Mouse (Mus musculus) C2C12 (cell line): ENCODE results near the gene Zfp462. TPM values are rescaled to one million over a fixed set of nuclear protein-coding genes. Genes with fewer than 3 reads are reported as not detected.
"Not testable (repeated sequence)": the region's sequence is repeated elsewhere in the genome, so short reads cannot be mapped to it uniquely, and the experiment has no call there.

Source experiments
- H3K27me3 ChIP-seq: one replicate; pipeline ENCODE4 v1.6.1; 2011; ENCODE audit not compliant: control insufficient read depth, insufficient read depth, insufficient read length
- H3K36me3 ChIP-seq: one replicate; pipeline ENCODE4 v1.6.1; 2011; ENCODE audit not compliant: control insufficient read depth, insufficient read depth
- H3K4me3 ChIP-seq: one replicate; pipeline ENCODE4 v1.5.1; 2011; ENCODE audit warnings: mild to moderate bottlenecking, control low read depth; ENCODE audit not compliant: poor library complexity, insufficient read depth, severe bottlenecking
- H3K79me2 ChIP-seq: one replicate; pipeline ENCODE4 v1.6.1; 2011; ENCODE audit not compliant: control insufficient read depth, insufficient read depth
- H3K79me3 ChIP-seq: one replicate; pipeline ENCODE4 v1.6.1; 2011; ENCODE audit warnings: low read depth, control low read depth
- H3ac ChIP-seq: one replicate; pipeline ENCODE3; 2011; ENCODE audit warnings: low read depth; ENCODE audit not compliant: control insufficient read depth, insufficient read length
- CEBPB ChIP-seq: IDR thresholded peaks from one replicate; pipeline ENCODE4 v1.6.1; 2011; ENCODE audit warnings: low read depth, mild to moderate bottlenecking, control low read depth, moderate library complexity
- CTCF ChIP-seq: IDR thresholded peaks from one replicate; pipeline ENCODE4 v1.5.1; 2011; ENCODE audit not compliant: control insufficient read depth, insufficient read depth, insufficient read length
- FOSL1 ChIP-seq: IDR thresholded peaks from one replicate; pipeline ENCODE4 v1.8.0; 2011; ENCODE audit warnings: mild to moderate bottlenecking, low read length; ENCODE audit not compliant: poor library complexity, insufficient read depth, severe bottlenecking
- MAX ChIP-seq: IDR thresholded peaks from one replicate; pipeline ENCODE4 v1.6.1; 2011; ENCODE audit warnings: mild to moderate bottlenecking, control low read depth
- MYOD1 ChIP-seq: IDR thresholded peaks from one replicate; pipeline ENCODE4 v1.6.1; 2011; ENCODE audit warnings: low read depth; ENCODE audit not compliant: control insufficient read depth, insufficient read length
- MYOG ChIP-seq: IDR thresholded peaks from one replicate; pipeline ENCODE4 v1.6.1; 2011; ENCODE audit not compliant: control insufficient read depth, insufficient read length; ENCODE audit errors: extremely low read depth
- USF1 ChIP-seq: IDR thresholded peaks from one replicate; pipeline ENCODE4 v1.6.1; 2011; ENCODE audit warnings: low read depth, mild to moderate bottlenecking, control low read depth, moderate library complexity
- polyA plus RNA-seq: library from polyadenylated mRNA; unstranded; fragments of >200 nt; fragmentation: generic; extraction: Trizol; gene quantifications from one replicate; pipeline ENCODE4 v1.2.1, GENCODE M21; 2012; ENCODE audit warnings: missing spikeins

The Zfp462 gene
- polyA plus RNA-seq, 1 experiment, result 6.3 TPM

DNA sequence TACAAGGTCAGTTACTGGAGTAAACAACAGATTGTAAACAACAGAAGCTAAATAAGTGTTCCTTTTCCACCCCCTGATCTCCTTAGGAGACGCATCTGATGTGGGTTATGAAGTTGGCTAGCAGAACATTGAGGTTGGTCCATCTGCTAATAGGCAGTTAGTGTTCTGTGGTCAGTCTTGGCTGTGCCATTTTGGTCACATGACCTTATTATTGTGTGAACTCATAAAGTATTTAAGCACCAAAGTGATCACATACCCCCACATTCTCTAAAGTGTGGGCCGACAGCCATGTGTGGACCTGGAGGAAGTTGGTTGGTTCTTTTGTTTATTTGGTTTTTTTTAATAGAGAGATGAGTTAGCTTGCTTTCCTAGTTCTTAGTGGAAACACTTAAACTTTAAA lies 39.7 kb downstream of the Zfp462 start:
- peaks cover 73% of the 10 kb centered on the region for H3K79me2 ChIP-seq
- no peaks in the 10 kb centered on the region for H3K27me3 ChIP-seq
- no peak overlapping the region for H3K4me3 ChIP-seq
- no peak for TF ChIP-seq MYOG
- peak; percentile 84 for TF ChIP-seq USF1
- H3K36me3 ChIP-seq, result peaks cover 9% of the 10 kb centered on the region
- no peak overlapping the region for H3ac ChIP-seq
- H3K79me3 ChIP-seq, result peaks cover 34% of the 10 kb centered on the region

DNA sequence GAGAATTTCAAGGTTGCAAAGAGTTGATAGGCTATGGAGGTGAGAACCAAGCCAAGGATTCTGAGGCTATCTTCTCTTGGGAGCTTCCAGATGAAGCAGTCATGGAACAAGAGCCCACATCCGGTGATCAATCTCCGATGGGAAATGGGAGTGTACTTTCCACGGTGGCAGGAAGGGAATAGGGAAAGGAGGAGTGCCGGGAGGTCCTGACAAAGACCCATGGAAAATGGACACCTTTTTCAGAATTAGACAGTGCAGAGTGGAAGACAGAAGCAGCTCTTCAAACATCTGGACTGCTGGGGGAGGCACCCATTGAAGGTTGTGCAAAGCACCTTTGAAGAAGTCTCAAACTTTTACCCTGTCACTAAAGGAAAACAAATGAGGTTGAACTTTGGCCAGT lies 41.8 kb downstream of the Zfp462 start:
- peaks cover 70% of the 10 kb centered on the region for H3K79me2 ChIP-seq
- H3K27me3 ChIP-seq, result no peaks in the 10 kb centered on the region
- peaks cover 26% of the 10 kb centered on the region for H3K79me3 ChIP-seq
- TF ChIP-seq MYOG (no peak), MAX (no peak), CEBPB (no peak), USF1 (no peak), MYOD1 (no peak)
- no peak overlapping the region for H3ac ChIP-seq
- H3K36me3 ChIP-seq, result peaks cover 4% of the 10 kb centered on the region
- no peak overlapping the region for H3K4me3 ChIP-seq

DNA sequence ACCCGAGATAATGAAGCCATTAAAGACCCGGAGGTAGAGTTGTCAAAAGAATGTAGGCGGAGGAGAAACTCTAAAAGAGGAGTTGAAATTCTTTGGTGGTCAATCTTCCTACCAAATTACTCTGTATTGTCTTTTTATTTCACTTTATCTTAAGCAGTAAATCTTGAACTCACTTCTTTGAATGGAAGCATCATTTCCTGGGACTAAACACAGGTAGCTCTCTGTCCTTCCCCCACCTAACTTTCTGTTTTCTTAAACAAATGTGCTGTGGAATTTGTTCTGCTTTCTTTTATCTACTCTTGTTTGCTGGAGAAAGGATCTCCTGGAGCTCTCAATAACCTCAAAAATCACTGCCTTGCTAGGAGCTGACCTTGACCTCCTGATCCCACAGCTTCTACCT lies 42.4 kb downstream of the Zfp462 start:
- H3K27me3 ChIP-seq, result no peaks in the 10 kb centered on the region
- H3K79me2 ChIP-seq, result peaks cover 70% of the 10 kb centered on the region
- no peaks in the 10 kb centered on the region for H3K36me3 ChIP-seq
- TF ChIP-seq MYOG (no peak), MAX (no peak), CEBPB (no peak), MYOD1 (no peak), FOSL1 (no peak), USF1 (no peak), CTCF (no peak)
- no peak overlapping the region for H3ac ChIP-seq
- no peak overlapping the region for H3K4me3 ChIP-seq
- peaks cover 21% of the 10 kb centered on the region for H3K79me3 ChIP-seq

DNA sequence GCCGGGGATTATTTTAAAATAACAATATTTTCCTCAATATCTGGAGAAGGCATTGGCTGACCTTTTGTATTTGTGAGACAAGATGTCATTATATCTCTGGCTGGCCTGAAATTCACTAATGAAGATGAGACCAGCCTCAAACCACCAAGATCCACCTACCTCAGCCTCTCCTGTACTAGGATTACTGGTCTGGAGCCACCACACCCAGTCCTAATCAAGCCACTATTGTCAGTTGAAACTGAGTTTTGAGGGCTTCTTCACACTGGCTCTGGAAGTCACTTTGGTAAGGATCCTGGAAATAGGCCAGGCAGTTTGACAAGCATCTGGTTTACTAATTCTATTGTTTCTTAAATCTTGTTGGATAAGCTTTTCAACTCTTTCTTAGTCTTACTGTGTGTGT lies 43.1 kb downstream of the Zfp462 start:
- H3ac ChIP-seq, result no peak overlapping the region
- H3K79me3 ChIP-seq, result peaks cover 17% of the 10 kb centered on the region
- no peak for TF ChIP-seq MAX
- no peak for TF ChIP-seq FOSL1
- no peak for TF ChIP-seq CTCF
- TF ChIP-seq MYOG, result no peak
- H3K36me3 ChIP-seq, result no peaks in the 10 kb centered on the region
- H3K79me2 ChIP-seq, result peaks cover 70% of the 10 kb centered on the region
- no peaks in the 10 kb centered on the region for H3K27me3 ChIP-seq
- H3K4me3 ChIP-seq, result no peak overlapping the region

DNA sequence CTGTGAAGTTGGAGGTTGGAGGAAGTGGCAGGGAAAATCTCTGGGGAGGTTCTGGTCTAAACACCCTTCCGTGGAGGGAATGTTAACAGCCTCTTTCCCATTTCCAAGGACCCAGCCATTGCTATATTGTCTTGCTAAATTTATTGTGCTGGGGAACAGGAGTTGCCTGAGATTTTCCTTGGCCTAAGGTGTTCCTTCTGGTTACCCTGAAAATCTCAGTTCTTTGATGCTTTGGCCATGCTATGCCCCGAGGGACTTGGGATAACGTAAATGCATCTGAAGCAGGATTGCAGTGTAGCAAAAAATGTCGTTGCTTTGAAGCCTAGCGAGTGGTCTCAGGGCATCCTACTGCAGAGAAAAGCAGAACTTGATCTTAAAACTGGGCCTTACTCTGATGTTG lies 47.1 kb downstream of the Zfp462 start:
- H3K4me3 ChIP-seq, result no peak overlapping the region
- peaks cover 12% of the 10 kb centered on the region for H3K79me3 ChIP-seq
- no peaks in the 10 kb centered on the region for H3K27me3 ChIP-seq
- peaks cover 58% of the 10 kb centered on the region for H3K79me2 ChIP-seq
- no peak for TF ChIP-seq USF1
- no peak for TF ChIP-seq MYOD1
- no peak for TF ChIP-seq MAX
- TF ChIP-seq FOSL1, result no peak
- TF ChIP-seq CTCF, result no peak
- TF ChIP-seq CEBPB, result no peak
- no peak for TF ChIP-seq MYOG
- no peak overlapping the region for H3ac ChIP-seq
- peaks cover 3% of the 10 kb centered on the region for H3K36me3 ChIP-seq

DNA sequence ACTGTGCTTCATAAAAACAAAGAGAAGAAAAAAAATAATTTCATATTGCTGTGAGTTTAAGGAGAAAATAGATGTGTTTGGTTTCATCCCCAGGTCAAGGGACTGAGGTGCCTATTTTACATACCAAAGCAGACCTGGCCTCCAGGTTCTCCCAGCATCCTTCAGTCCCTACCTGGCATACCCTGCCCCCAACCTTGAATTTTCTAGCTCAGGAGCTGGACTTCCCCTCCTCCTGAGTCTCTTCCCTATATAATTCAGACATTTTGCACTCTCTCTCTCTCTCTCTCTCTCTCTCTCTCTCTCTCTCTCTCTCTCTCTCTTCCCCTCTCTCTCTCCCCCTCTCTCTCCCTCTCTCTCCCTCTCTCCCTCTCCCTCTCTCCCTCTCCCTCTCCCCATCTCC lies 48.2 kb downstream of the Zfp462 start:
- H3K79me3 ChIP-seq, result peaks cover 12% of the 10 kb centered on the region
- H3K36me3 ChIP-seq, H3ac ChIP-seq: not testable (repeated sequence)

DNA sequence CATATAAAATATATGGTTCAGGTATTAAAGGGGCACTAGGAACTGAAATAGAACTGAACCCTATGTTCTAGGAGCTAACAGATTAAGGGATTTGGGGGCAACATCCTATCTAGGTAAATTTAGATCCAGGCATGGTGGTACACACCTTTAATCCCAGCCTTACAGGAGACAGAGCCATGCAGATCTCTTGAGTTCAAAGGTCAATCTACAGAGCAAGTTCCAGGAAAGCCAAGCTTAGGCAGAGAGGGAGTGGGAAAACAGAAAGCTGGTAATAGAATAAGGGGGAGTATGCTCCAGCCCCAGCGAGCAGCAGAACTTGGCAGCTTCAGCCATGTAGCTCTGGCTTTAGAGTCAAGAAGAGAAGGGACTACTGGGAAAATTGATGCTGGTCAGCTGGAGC lies 50.4 kb downstream of the Zfp462 start:
- Histone ChIP-seq H3K36me3 (peaks cover 7% of the 10 kb centered on the region), H3ac (no peak overlapping the region), H3K27me3 (no peaks in the 10 kb centered on the region), H3K4me3 (no peak overlapping the region), H3K79me3 (peaks cover 17% of the 10 kb centered on the region), H3K79me2 (peaks cover 63% of the 10 kb centered on the region)
- TF ChIP-seq CEBPB, result no peak
- TF ChIP-seq CTCF, result no peak
- no peak for TF ChIP-seq MAX
- TF ChIP-seq MYOG, result no peak
- TF ChIP-seq FOSL1, result no peak
- no peak for TF ChIP-seq MYOD1
- TF ChIP-seq USF1, result no peak

More for the DNA sequence above, 48.2 kb downstream of the Zfp462 start:
- not testable (repeated sequence) for H3K27me3 ChIP-seq, H3K4me3 ChIP-seq
- peaks cover 58% of the 10 kb centered on the region for H3K79me2 ChIP-seq
